ENCODE assay signal across 8 mouse cellular contexts in the genomic region with DNA sequence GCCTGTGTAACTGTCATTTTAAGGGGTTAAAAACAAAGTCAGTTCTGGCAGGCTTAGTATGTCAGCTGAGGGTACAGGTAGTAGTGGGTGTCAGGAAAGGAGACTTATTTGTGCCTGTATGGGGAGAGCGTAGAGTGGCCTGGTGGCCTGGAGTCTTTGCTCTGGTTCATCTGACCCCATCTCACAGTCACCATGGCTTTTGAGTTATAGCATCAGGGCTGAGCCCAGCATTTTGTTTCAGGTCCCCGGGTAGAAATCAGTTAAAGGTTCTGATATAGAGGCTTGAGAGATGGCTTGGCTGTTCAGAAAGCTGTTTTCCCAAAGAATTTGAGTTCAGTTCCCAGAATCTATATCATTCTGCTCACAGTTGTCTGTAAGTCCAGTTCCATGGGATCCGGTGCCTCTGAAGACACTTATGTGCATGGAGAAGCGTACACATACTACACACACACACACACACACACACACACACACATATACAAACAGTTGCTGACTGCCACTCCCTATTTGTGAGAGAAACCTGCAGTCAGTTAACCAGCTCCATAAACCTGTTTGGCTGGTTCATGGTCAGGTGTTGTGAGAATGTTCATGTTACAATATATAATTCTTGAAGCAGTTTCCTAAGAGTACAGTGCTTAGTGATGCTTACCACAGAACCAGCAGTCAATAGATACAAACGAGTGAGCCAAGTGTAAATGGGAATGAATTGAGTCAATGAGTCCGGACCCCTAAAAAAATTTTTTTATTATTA. TPM values are rescaled to one million over a fixed set of nuclear protein-coding genes. Genes with fewer than 3 reads are reported as not detected.
A peak's percentile ranks its signal among the peaks of the same experiment; 100 is the strongest.
DNase-seq lines count a peak whose midpoint lies in the region; ATAC-seq lines count a peak whose summit lies in the region.

No protein-coding gene starts in this region.

- H3K4me1 ChIP-seq in hindbrain, embryonic 13.5 days (replicated peaks): peaks cover 37% of the 10 kb centered on the region
- H3K4me1 ChIP-seq in liver, embryonic 15.5 days (replicated peaks): peaks cover 54% of the 10 kb centered on the region

- H3K27ac ChIP-seq in hindbrain, embryonic 13.5 days: peak overlapping the region; percentile 92; the same call in 1 of the 2 replicates
- peak overlapping the region; percentile 95 for H3K27ac ChIP-seq in liver, embryonic 15.5 days (replicated peaks)

- H3K36me3 ChIP-seq in hindbrain, embryonic 13.5 days: no peaks in the 10 kb centered on the region
- H3K36me3 ChIP-seq in liver, embryonic 15.5 days (replicated peaks): no peaks in the 10 kb centered on the region

- no peaks in the 10 kb centered on the region for H3K9me3 ChIP-seq in hindbrain, embryonic 13.5 days
- H3K9me3 ChIP-seq in liver, embryonic 15.5 days (replicated peaks): no peaks in the 10 kb centered on the region

- peak; percentile 19 for DNase-seq in CD4-positive helper T cell, adult 2 months (ENCODE audit: low read depth, low spot score)
- peak; percentile 30 for DNase-seq in NIH3T3 (ENCODE audit: low read depth)
- no peak for DNase-seq in testis, postnatal 14 days (ENCODE audit: low spot score)
- no peak for DNase-seq in layer of hippocampus, postnatal 36 days
- no peak for DNase-seq in retina, embryonic 14.5 days (ENCODE audit: low spot score)

- H3K9ac ChIP-seq in hindbrain, embryonic 13.5 days: peak overlapping the region; percentile 98
- peak overlapping the region; percentile 91 for H3K9ac ChIP-seq in liver, embryonic 15.5 days

- 67% methylated on average over 6 of the region's 6 CpGs for WGBS in hindbrain, embryonic 13.5 days
- 58% methylated on average over 6 of the region's 6 CpGs for WGBS in liver, embryonic 15.5 days (ENCODE audit: insufficient replicate concordance)

- H3K4me2 ChIP-seq in hindbrain, embryonic 13.5 days: peak overlapping the region; percentile 72
- peak overlapping the region; percentile 81 for H3K4me2 ChIP-seq in liver, embryonic 15.5 days

- no peaks in the 10 kb centered on the region for H3K27me3 ChIP-seq in hindbrain, embryonic 13.5 days
- H3K27me3 ChIP-seq in liver, embryonic 15.5 days: no peaks in the 10 kb centered on the region

- ATAC-seq in hindbrain, embryonic 13.5 days (ENCODE audit: low FRiP score): peak; percentile 36
- no peak for ATAC-seq in liver, embryonic 15.5 days (ENCODE audit: insufficient read depth)
- no peak for ATAC-seq in frontal cortex, adult (ENCODE audit: low TSS enrichment)

- H3K4me3 ChIP-seq in hindbrain, embryonic 13.5 days: peak overlapping the region; percentile 88
- peak overlapping the region; percentile 91 for H3K4me3 ChIP-seq in liver, embryonic 15.5 days (replicated peaks)

RNA-seq across cellular contexts. Expression of a gene that starts 0.5 kb away (rescaled TPM):
- polyA plus RNA-seq in hindbrain, embryonic 13.5 days (2015; fragmentation: Nextera tagmentation; extraction: Ambion mirVana): 108 and 111 TPM in 2 replicates
- 62.7 and 69.9 TPM in 2 replicates for polyA plus RNA-seq in liver, embryonic 15.5 days (2015; fragmentation: Nextera tagmentation; extraction: Ambion mirVana)
- total RNA-seq in layer of hippocampus, postnatal 36 days (2021): 10 to 100 TPM; 77.6 to 80.4 TPM

RNA-seq across cellular contexts. Expression of a gene that starts 4.1 kb away (rescaled TPM):
- polyA plus RNA-seq in hindbrain, embryonic 13.5 days (2015; fragmentation: Nextera tagmentation; extraction: Ambion mirVana): 106 and 114 TPM in 2 replicates
- 86.2 and 92.9 TPM in 2 replicates for polyA plus RNA-seq in liver, embryonic 15.5 days (2015; fragmentation: Nextera tagmentation; extraction: Ambion mirVana)
- 10 to 100 TPM; 17.6 to 17.9 TPM for total RNA-seq in layer of hippocampus, postnatal 36 days (2021)

RNA-seq across cellular contexts. Expression of a gene that starts 30.1 kb away (rescaled TPM):
- polyA plus RNA-seq in hindbrain, embryonic 13.5 days (2015; fragmentation: Nextera tagmentation; extraction: Ambion mirVana): 18.9 and 20.2 TPM in 2 replicates
- 0.05 and 0.12 TPM in 2 replicates for polyA plus RNA-seq in liver, embryonic 15.5 days (2015; fragmentation: Nextera tagmentation; extraction: Ambion mirVana)
- total RNA-seq in layer of hippocampus, postnatal 36 days (2021): 10 to 100 TPM; 30.4 to 31.7 TPM

RNA-seq across cellular contexts. Expression of a gene that starts 49.4 kb away (rescaled TPM):
- polyA plus RNA-seq in hindbrain, embryonic 13.5 days (2015; fragmentation: Nextera tagmentation; extraction: Ambion mirVana): 1.3 and 2.0 TPM in 2 replicates
- polyA plus RNA-seq in liver, embryonic 15.5 days (2015; fragmentation: Nextera tagmentation; extraction: Ambion mirVana): 1.9 and 2.4 TPM in 2 replicates
- 1 to 10 TPM; 1.2 to 1.4 TPM for total RNA-seq in layer of hippocampus, postnatal 36 days (2021)

Comparison
In these comparisons a context has a peak if more than half of its experiments do, and no peak if none do; other contexts are left out.
1. DNase-seq: peak in CD4-positive helper T cell, adult 2 months (single experiment) and NIH3T3 (single experiment); none in testis, postnatal 14 days (single experiment), layer of hippocampus, postnatal 36 days (0 of 2) and retina, embryonic 14.5 days (single experiment).
2. RNA of a gene that starts 30.1 kb away (polyA plus RNA-seq): 18.9 to 20.2 TPM in hindbrain, embryonic 13.5 days; 0.05 to 0.12 TPM in liver, embryonic 15.5 days; every median in the first group is over 10 times any median in the second.